Mouse (Mus musculus) inflammation-experienced regulatory T-cells, adult 16 weeks (primary cell): ENCODE results near the gene Lamtor5. TPM values are rescaled to one million over a fixed set of nuclear protein-coding genes. Genes with fewer than 3 reads are reported as not detected.

Experiments
- polyA plus RNA-seq: library from polyadenylated mRNA; unstranded; fragments of 100-300 nt; shearing (Covaris generic); gene quantifications from one replicate; pipeline ENCODE4 v1.2.1, GENCODE M21; 2017

The Lamtor5 gene
- polyA plus RNA-seq, result 205 TPM

DNA sequence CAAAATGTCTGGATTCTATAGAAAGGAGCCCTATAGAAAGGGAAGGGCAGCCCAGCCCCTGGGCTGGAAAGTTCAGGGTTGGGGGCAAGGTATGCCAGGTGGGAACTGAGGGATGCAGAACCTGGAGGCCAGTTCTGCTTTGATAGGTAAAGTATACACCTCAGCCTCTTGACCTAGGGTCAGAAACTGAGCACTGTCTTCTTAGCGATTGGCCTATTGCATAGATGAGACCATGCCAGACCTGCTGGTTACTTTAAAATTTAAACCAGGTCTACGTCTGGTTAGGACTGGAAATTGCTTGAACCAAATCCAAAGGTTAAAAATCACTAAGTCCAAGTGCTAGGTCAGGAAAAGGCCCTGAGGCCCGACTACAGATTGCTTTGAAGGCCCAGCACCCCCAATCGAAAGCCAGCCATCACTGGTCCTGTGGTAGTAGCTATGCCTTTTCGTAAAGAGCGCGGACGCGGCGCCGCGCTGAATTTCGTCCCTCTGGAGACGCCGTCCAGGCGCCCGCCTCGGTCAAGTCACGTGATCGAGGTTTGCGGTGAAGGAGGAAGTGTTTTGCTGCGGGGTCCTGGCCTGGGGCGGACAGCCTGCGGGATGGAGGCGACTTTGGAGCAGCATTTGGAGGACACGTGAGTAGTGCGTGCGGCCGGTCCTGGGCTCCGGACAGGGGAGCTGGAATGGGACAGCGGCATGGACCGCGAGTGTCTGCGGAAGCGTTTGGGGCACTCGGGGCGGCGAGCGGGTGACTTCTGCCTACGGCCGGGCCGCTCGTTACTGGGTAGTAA, at the start of gene Lamtor5:
Gene Lamtor5, plus strand, starts transcription at position 380 of the 791 bp plus-strand sequence.

DNA sequence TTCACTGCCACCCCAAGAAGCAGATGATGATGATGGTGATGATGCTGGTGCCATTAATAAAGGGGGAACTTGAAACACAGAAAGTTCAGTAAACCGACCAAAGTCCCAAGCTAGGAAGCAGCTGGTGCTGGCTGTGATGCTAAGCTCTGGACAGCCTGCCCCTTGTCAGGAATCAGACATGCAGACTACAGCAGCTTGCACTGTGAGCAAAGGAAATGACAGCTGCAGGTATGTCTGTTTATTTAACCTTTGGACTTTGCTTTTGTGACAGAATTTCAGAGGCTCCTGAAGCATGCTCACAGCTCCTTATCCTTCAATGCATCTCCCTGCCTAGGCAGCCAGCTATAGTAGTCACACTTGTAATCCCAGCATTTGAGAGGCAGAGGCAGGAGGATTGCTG, 48.1 kb upstream of the Lamtor5 start, which contains the start of gene A630076J17Rik:
Gene A630076J17Rik, plus strand, starts transcription at position 88 of the 400 bp plus-strand sequence.

DNA sequence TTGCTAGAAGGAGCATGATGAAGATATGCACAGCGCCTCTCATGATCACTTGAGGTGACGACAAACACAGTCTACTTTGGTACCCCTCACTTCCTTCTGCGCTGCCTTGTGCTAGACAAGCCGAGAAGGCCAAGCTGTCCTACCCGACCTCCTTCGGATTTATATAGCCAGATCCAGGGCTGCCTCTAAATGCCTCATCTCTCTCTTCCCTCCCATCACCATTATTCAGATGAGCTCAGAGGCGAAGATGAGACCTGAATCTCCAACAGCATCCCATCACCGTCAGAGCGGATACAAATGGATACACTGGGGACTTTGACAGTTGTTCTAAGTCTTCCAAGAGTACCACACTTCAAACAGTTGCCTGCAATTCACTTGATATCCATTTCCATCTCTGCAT, 39.1 kb upstream of the Lamtor5 start, which contains the start of gene Prok1:
Gene Prok1, minus strand, starts transcription at position 101 of the 400 bp plus-strand sequence.

DNA sequence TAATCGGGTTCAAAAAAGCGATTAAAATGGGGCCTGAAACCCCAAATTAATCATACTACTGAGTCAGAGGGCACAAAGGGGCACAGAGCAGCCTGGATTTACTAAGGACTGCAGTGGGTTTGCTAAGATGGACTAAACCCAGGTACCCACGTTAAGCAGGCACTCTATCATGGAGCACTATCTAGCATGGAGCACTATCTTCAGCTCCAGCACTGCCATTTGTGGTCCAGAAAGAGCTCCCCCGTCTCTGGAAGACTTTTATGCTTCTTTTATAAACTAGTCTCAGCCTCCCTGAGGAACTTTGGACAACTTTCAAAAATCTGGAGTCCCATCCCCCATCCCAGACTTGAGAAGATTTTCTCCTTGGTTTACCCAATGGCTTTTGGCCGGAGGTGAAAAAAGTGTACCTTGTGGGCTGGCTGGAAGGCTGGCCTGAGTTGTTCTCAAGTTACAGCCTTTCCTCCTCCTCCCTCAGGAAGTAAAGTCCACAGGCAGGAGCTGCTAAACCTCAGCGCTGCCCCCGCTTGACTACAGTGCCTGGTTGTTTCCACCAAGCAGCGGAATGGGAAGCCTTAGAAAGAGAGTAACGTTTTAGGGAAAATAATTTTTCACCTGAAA, 12.2 kb downstream of the Lamtor5 start, which contains the start of gene Slc16a4:
Gene Slc16a4, plus strand, starts transcription at position 467 of the 618 bp plus-strand sequence.

Other genes starting within 250 kb of the Lamtor5 start
- 17.0 TPM for gene Kcna3, start 242.7 kb upstream of the Lamtor5 start, polyA plus RNA-seq
- 1.9 TPM for gene Kcna2, start 177.7 kb upstream of the Lamtor5 start, polyA plus RNA-seq
- gene Kcna10, start 95.8 kb upstream of the Lamtor5 start, polyA plus RNA-seq, result not detected
- gene Cym, start 57.1 kb upstream of the Lamtor5 start, polyA plus RNA-seq, result not detected
- not detected for gene A630076J17Rik, start 48.2 kb upstream of the Lamtor5 start, polyA plus RNA-seq
- 0.63 TPM for gene Prok1, start 39.2 kb upstream of the Lamtor5 start, polyA plus RNA-seq
- gene Slc16a4, start 12.4 kb downstream of the Lamtor5 start, polyA plus RNA-seq, result 0.87 TPM
- 12.8 TPM for gene Rbm15, start 54.8 kb downstream of the Lamtor5 start, polyA plus RNA-seq
- not detected for gene Kcnc4, start 180.7 kb downstream of the Lamtor5 start, polyA plus RNA-seq
- not detected for gene Slc6a17, start 239.2 kb downstream of the Lamtor5 start, polyA plus RNA-seq